Mouse (Mus musculus): ENCODE results near the gene Wnt7a. TPM values are rescaled to one million over a fixed set of nuclear protein-coding genes. Genes with fewer than 3 reads are reported as not detected.

Gene Wnt7a
- polyA plus RNA-seq, 1 experiment from 2014 or later = 19.9 TPM

DNA sequence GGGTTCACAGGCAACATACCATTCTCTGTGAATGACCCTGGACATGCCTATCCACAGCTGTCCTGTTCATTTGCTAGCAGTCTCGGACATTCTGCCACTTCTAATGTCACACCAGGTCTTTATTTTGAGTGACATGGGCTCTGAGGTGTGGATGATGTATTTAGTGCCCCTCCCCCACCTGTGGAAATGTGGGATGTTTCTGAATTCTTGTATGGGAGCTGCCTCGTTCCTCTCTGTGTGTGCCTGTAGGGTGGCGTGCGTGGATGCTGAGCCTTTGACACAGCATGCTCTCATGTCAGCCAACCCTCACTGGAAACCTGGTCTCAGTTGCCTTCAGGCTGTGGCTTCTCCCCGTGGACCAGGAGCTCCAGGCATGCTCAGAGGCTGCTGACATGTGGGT, 66.1 kb downstream of the Wnt7a start:
- Histone ChIP-seq H3K27ac (ENCODE audit: low read depth, low read length) (no peak overlapping the region; the same call in 1 of the 2 replicates), H3K27me3 (replicated peaks; ENCODE audit: control insufficient read depth, insufficient read depth, low read length) (no peaks in the 10 kb centered on the region), H3K9me3 (replicated peaks; ENCODE audit: control insufficient read depth, low read length) (no peaks in the 10 kb centered on the region), H3K4me3 (ENCODE audit: low read depth, low read length) (no peak overlapping the region), H3K4me2 (ENCODE audit: low read length) (no peak overlapping the region), H3K36me3 (ENCODE audit: control insufficient read depth, insufficient read depth, low read length) (no peaks in the 10 kb centered on the region), H3K9ac (ENCODE audit: low read length) (no peak overlapping the region), H3K4me1 (ENCODE audit: control insufficient read depth, insufficient read depth, low read length) (peaks cover 57% of the 10 kb centered on the region)
- DNase-seq (ENCODE audit: low spot score) (no peak), ATAC-seq (no peak)
- WGBS = 30% methylated on average over 5 of the region's 5 CpGs

DNA sequence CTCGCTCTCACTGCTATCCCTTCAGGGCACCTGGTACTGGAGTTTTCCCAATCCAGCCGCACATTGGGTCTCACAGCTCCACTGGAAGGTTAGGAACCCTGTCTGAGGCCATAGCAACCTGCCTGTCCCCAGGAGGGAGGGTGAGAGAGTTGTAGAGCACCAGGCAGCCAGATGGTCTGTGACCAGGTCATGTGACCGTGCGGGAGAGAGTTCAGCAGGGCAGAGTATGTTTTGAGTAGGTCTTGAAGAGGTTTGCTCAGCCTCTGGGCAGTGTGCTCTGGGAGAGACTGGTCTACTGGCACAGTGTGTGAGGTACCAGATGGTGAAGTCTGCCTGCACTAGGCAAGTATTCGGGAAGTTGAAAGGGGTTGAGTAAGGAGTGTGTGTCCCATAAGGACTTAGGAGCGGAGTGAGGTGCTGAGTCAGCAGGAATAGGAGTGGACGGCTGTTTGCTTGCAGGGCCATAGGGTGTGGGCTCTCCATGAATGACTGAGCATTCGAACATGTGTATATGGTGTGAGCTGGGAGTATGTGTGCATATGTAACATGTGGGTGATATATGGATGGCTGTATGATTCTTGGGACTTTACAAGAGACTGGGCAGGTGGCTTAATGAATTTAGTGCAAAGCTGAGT, 71.4 kb downstream of the Wnt7a start:
- Histone ChIP-seq H3K27ac (ENCODE audit: low read depth, low read length) (no peak overlapping the region), H3K27me3 (replicated peaks; ENCODE audit: control insufficient read depth, insufficient read depth, low read length) (no peaks in the 10 kb centered on the region), H3K4me1 (ENCODE audit: control insufficient read depth, insufficient read depth, low read length) (peaks cover 22% of the 10 kb centered on the region), H3K9me3 (replicated peaks; ENCODE audit: control insufficient read depth, low read length) (no peaks in the 10 kb centered on the region), H3K4me2 (ENCODE audit: low read length) (no peak overlapping the region), H3K9ac (ENCODE audit: low read length) (no peak overlapping the region), H3K36me3 (ENCODE audit: control insufficient read depth, insufficient read depth, low read length) (no peaks in the 10 kb centered on the region), H3K4me3 (ENCODE audit: low read depth, low read length) (no peak overlapping the region)
- DNase-seq (ENCODE audit: low spot score) = no peak
- peak; percentile 54; the same call in 1 of the 2 replicates for ATAC-seq
- WGBS = 75% methylated on average over 8 of the region's 8 CpGs

DNA sequence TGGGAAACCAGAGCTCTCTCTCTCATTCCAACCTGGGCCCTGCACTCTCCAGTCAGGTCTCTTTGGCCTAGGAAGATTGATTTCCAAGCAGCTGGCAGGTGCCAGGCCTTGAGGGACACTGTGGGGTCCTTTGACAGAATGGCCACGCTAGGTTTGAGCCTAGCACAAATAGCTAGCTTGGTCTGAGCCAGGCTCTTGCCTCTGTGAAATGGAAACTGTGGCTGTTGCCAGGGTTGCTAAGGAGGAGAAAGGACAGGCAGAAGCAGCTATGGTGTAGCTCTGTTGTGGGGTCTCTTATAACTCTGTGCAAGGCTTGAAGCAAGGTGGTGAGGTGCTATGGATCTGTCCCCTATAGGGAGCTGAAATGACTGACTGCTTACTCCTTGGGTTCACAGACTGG, 75.7 kb downstream of the Wnt7a start:
- H3K9me3 ChIP-seq (replicated peaks; ENCODE audit: control insufficient read depth, low read length) = no peaks in the 10 kb centered on the region
- no peak overlapping the region for H3K4me2 ChIP-seq (ENCODE audit: low read length)
- 72% methylated on average over 1 of the region's 1 CpGs for WGBS
- H3K27ac ChIP-seq (ENCODE audit: low read depth, low read length) = no peak overlapping the region
- H3K4me1 ChIP-seq (ENCODE audit: control insufficient read depth, insufficient read depth, low read length) = 0 out of 2 replicates have a peak, but pooled peaks cover 10% of the 10 kb centered on the region
- ATAC-seq = no peak
- no peaks in the 10 kb centered on the region for H3K27me3 ChIP-seq (replicated peaks; ENCODE audit: control insufficient read depth, insufficient read depth, low read length)
- H3K4me3 ChIP-seq (ENCODE audit: low read depth, low read length) = no peak overlapping the region
- H3K36me3 ChIP-seq (ENCODE audit: control insufficient read depth, insufficient read depth, low read length) = no peaks in the 10 kb centered on the region
- H3K9ac ChIP-seq (ENCODE audit: low read length) = no peak overlapping the region
- no peak for DNase-seq (ENCODE audit: low spot score)

DNA sequence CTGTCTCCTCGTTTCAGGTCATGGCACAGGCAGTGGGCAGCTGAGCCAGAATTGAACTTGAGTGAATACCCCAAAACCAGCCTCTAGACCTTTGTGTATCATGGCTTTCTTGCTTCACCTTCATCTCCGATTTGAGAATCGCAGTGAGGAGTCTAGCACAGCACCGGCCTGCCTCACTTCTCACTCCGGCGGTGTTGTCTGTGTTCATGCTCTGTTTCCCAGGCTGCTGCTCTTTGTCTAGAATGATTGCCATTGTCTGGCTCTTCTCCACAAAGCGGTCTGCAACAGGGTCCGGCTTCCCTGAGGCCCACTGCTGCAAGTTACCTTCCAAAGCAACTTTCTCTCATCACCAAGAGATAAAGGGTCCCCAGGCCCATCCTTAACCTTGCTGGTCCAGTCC, 79.3 kb downstream of the Wnt7a start:
- 81% methylated on average over 8 of the region's 8 CpGs for WGBS
- Histone ChIP-seq H3K9me3 (replicated peaks; ENCODE audit: control insufficient read depth, low read length) (no peaks in the 10 kb centered on the region), H3K4me2 (ENCODE audit: low read length) (no peak overlapping the region), H3K27ac (ENCODE audit: low read depth, low read length) (no peak overlapping the region), H3K36me3 (ENCODE audit: control insufficient read depth, insufficient read depth, low read length) (no peaks in the 10 kb centered on the region), H3K4me3 (ENCODE audit: low read depth, low read length) (no peak overlapping the region), H3K27me3 (replicated peaks; ENCODE audit: control insufficient read depth, insufficient read depth, low read length) (no peaks in the 10 kb centered on the region), H3K4me1 (ENCODE audit: control insufficient read depth, insufficient read depth, low read length) (0 out of 2 replicates have a peak, but pooled peaks cover 7% of the 10 kb centered on the region), H3K9ac (ENCODE audit: low read length) (no peak overlapping the region)
- ATAC-seq = no peak
- DNase-seq (ENCODE audit: low spot score) = no peak

DNA sequence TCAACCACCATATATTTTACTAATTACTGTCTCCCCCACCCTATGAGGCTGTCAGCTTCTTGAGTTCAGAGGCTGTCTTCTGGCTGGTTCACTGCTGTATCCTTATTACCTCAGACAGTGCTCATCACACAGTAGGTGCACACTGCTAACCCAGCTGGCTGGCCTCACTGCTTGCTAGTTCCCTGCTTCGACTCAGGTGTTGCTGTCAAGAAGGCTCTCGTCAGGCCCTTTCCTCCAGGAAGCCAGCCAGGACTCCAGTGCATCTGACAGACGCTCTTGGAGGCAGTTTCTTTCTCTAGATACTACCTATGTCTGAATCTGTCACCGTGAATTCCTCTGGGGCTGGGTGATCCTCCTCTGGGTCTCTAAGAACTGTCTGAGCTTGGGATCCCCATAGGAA, 85.6 kb downstream of the Wnt7a start:
- Histone ChIP-seq H3K9ac (ENCODE audit: low read length) (no peak overlapping the region), H3K4me3 (ENCODE audit: low read depth, low read length) (no peak overlapping the region), H3K36me3 (ENCODE audit: control insufficient read depth, insufficient read depth, low read length) (no peaks in the 10 kb centered on the region), H3K27me3 (replicated peaks; ENCODE audit: control insufficient read depth, insufficient read depth, low read length) (no peaks in the 10 kb centered on the region), H3K27ac (ENCODE audit: low read depth, low read length) (no peak overlapping the region), H3K4me1 (ENCODE audit: control insufficient read depth, insufficient read depth, low read length) (peaks cover 15% of the 10 kb centered on the region), H3K9me3 (replicated peaks; ENCODE audit: control insufficient read depth, low read length) (no peaks in the 10 kb centered on the region), H3K4me2 (ENCODE audit: low read length) (no peak overlapping the region)
- WGBS = 93% methylated on average over 4 of the region's 4 CpGs
- DNase-seq (ENCODE audit: low spot score) (no peak), ATAC-seq (no peak)

DNA sequence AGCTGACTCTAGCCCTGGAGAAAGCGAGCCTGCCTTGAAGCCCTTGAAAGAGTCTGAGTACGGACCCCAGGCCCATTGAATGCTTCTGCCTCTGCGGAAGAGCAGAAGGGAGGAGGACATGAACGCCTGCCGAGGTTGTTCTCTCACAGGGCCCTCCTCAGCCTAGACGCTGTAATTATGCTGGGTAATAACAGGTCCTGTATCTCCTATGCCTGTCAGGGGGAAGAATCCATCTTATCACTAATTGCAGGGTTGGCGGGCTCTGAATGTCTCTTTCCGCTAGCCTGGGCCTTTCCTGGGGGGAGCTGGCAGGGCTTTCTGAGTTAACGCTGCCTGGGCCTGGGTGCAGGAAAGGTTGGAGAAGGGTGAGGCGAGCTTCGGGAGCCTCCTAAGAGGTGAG, 86.4 kb downstream of the Wnt7a start:
- Histone ChIP-seq H3K27me3 (replicated peaks; ENCODE audit: control insufficient read depth, insufficient read depth, low read length) (no peaks in the 10 kb centered on the region), H3K9me3 (replicated peaks; ENCODE audit: control insufficient read depth, low read length) (no peaks in the 10 kb centered on the region), H3K4me3 (ENCODE audit: low read depth, low read length) (no peak overlapping the region), H3K27ac (ENCODE audit: low read depth, low read length) (peak overlapping the region; percentile 79), H3K4me2 (ENCODE audit: low read length) (no peak overlapping the region), H3K4me1 (ENCODE audit: control insufficient read depth, insufficient read depth, low read length) (peaks cover 15% of the 10 kb centered on the region), H3K9ac (ENCODE audit: low read length) (0 out of 2 replicates have a peak overlapping the region, but pooled peaks have one; percentile 18), H3K36me3 (ENCODE audit: control insufficient read depth, insufficient read depth, low read length) (no peaks in the 10 kb centered on the region)
- peak; percentile 72 for DNase-seq (ENCODE audit: low spot score)
- 50% methylated on average over 11 of the region's 11 CpGs for WGBS
- peak; percentile 67 for ATAC-seq

DNA sequence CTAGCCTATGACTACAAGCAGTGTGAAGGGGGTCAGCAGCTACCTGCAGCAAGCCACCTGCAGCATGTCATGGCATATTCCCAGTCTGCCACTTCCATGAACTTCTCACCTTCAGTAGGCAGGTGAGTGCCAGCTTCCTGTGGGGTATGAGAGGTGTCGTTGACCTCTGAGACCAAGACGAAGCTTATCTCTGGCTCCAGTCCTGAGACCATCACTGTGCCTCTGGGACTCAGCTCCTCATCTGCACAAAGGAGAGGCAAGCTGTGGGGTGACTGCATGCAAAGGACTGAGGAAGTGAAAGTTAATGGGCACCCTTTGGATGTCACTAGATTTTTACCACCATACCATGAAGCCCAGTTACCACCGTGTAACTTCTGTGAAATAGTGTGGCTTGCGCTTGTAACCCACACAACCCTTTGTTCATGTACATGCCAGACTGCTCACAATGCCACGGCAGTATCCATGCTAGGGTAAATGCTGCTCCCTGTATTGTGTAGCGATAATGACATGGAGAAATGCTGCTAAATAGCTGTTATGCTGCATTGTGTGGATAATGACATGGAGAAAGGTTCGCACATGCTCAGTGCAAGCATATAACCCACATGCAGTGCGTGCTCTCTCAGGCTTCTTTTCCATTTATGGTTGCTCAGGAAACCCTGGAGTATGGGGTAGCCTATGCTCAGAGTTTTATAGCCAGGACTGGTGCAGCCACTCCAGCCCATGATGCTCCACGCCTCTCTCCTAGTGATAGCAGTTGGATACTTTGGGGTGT, 89.0 kb downstream of the Wnt7a start:
- H3K9ac ChIP-seq (ENCODE audit: low read length) = no peak overlapping the region
- no peak overlapping the region for H3K4me2 ChIP-seq (ENCODE audit: low read length)
- peaks cover 15% of the 10 kb centered on the region for H3K4me1 ChIP-seq (ENCODE audit: control insufficient read depth, insufficient read depth, low read length)
- H3K4me3 ChIP-seq (ENCODE audit: low read depth, low read length) = no peak overlapping the region
- WGBS = 62% methylated on average over 9 of the region's 9 CpGs
- H3K9me3 ChIP-seq (replicated peaks; ENCODE audit: control insufficient read depth, low read length) = no peaks in the 10 kb centered on the region
- ATAC-seq = peak; percentile 84
- no peaks in the 10 kb centered on the region for H3K27me3 ChIP-seq (replicated peaks; ENCODE audit: control insufficient read depth, insufficient read depth, low read length)
- peak overlapping the region; percentile 83 for H3K27ac ChIP-seq (ENCODE audit: low read depth, low read length)
- DNase-seq (ENCODE audit: low spot score) = peak; percentile 77
- no peaks in the 10 kb centered on the region for H3K36me3 ChIP-seq (ENCODE audit: control insufficient read depth, insufficient read depth, low read length)
